Mouse (Mus musculus): ENCODE measurements around the gene Gm17190.
"Not testable (repeated sequence)": the region's sequence is repeated elsewhere in the genome, so short reads cannot be mapped to it uniquely, and the experiment has no call there.

Gm17190 gene

GRCm38 (mm10) chr13:96081754-96082153 is at the start of gene Gm17190:
Gm17190 (plus strand) TSS chr13:96082054.
- in situ Hi-C loops (cut with MboI, MseI), result not testable (repeated sequence)

- in situ Hi-C loops (cut with MboI, MseI), result no loop called here
Measured at GRCm38 (mm10) chr13:96039536-96039935, 42.3 kb upstream of the Gm17190 start.

- in situ Hi-C loops (cut with MboI, MseI), result no loop called here
Measured at GRCm38 (mm10) chr13:96040275-96041042, 41.4 kb upstream of the Gm17190 start.

GRCm38 (mm10) chr13:96045396-96045795 is 36.5 kb upstream of the Gm17190 start:
- in situ Hi-C loops (cut with MboI, MseI), result no loop called here

- in situ Hi-C loops (cut with MboI, MseI), result no loop called here
Measured at GRCm38 (mm10) chr13:96052755-96053154, 29.1 kb upstream of the Gm17190 start.

GRCm38 (mm10) chr13:96073555-96073954 is 8.3 kb upstream of the Gm17190 start:
- in situ Hi-C loops (cut with MboI, MseI), result no loop called here

GRCm38 (mm10) chr13:96081276-96081675 is 578 bp upstream of the Gm17190 start, which contains the start of gene Gm20075:
Gm20075 (minus strand) TSS chr13:96081376.
- in situ Hi-C loops (cut with MboI, MseI), result not testable (repeated sequence)

- in situ Hi-C loops (cut with MboI, MseI), result loop anchor here (5.0 kb wide), 1 partner anchor 42 kb away; no protein-coding TSS in a partner anchor
Measured at GRCm38 (mm10) chr13:96085581-96086302, 3.9 kb downstream of the Gm17190 start.

GRCm38 (mm10) chr13:96090929-96091328 is 9.1 kb downstream of the Gm17190 start:
- in situ Hi-C loops (cut with MboI, MseI), result no loop called here

- in situ Hi-C loops (cut with MboI, MseI), result no loop called here
Measured at GRCm38 (mm10) chr13:96106367-96106766, 24.5 kb downstream of the Gm17190 start.

GRCm38 (mm10) chr13:96110767-96111166 is 28.9 kb downstream of the Gm17190 start:
- in situ Hi-C loops (cut with MboI, MseI), result loop anchor here (10.0 kb wide), 1 partner anchor 136 kb away; no protein-coding TSS in a partner anchor

- in situ Hi-C loops (cut with MboI, MseI), result loop anchor here (10.0 kb wide), 1 partner anchor 138 kb away; no protein-coding TSS in a partner anchor
Measured at GRCm38 (mm10) chr13:96112711-96113110, 30.9 kb downstream of the Gm17190 start.

GRCm38 (mm10) chr13:96125011-96125410 is 43.2 kb downstream of the Gm17190 start:
- in situ Hi-C loops (cut with MboI, MseI), result loop anchor here (5.0 kb wide), 1 partner anchor 38 kb away; no protein-coding TSS in a partner anchor

- in situ Hi-C loops (cut with MboI, MseI), result loop anchor here (5.0 kb wide), 1 partner anchor 39 kb away; no protein-coding TSS in a partner anchor
Measured at GRCm38 (mm10) chr13:96126669-96127068, 44.8 kb downstream of the Gm17190 start.

GRCm38 (mm10) chr13:96129081-96129480 is 47.2 kb downstream of the Gm17190 start:
- in situ Hi-C loops (cut with MboI, MseI), result loop anchor here (5.0 kb wide), 1 partner anchor 42 kb away; no protein-coding TSS in a partner anchor

- in situ Hi-C loops (cut with MboI, MseI), result no loop called here
Measured at GRCm38 (mm10) chr13:96131050-96131449, 49.2 kb downstream of the Gm17190 start.

GRCm38 (mm10) chr13:96131911-96132310 is 50.1 kb downstream of the Gm17190 start:
- in situ Hi-C loops (cut with MboI, MseI), result no loop called here

- in situ Hi-C loops (cut with MboI, MseI), result no loop called here
Measured at GRCm38 (mm10) chr13:96132401-96132816, 50.6 kb downstream of the Gm17190 start, which contains the start of gene Sv2c. Sv2c (minus strand) TSS chr13:96132577.
